Mouse (Mus musculus): Measurements from ENCODE around the gene Prr12.

- TF ChIP-seq CTCF (IDR thresholded peaks at IDR 0.05; ENCODE audit: insufficient read depth, low read depth, low read length) (no peak), POLR2A (IDR thresholded peaks at IDR 0.05; ENCODE audit: insufficient read depth, low read depth, low read length) (no peak)
Measured at GRCm38 (mm10) chr7:45077322-45077721, 24.6 kb upstream of the Prr12 start.
